Mouse (Mus musculus): Measurements from ENCODE around the gene Tulp4.

DNA sequence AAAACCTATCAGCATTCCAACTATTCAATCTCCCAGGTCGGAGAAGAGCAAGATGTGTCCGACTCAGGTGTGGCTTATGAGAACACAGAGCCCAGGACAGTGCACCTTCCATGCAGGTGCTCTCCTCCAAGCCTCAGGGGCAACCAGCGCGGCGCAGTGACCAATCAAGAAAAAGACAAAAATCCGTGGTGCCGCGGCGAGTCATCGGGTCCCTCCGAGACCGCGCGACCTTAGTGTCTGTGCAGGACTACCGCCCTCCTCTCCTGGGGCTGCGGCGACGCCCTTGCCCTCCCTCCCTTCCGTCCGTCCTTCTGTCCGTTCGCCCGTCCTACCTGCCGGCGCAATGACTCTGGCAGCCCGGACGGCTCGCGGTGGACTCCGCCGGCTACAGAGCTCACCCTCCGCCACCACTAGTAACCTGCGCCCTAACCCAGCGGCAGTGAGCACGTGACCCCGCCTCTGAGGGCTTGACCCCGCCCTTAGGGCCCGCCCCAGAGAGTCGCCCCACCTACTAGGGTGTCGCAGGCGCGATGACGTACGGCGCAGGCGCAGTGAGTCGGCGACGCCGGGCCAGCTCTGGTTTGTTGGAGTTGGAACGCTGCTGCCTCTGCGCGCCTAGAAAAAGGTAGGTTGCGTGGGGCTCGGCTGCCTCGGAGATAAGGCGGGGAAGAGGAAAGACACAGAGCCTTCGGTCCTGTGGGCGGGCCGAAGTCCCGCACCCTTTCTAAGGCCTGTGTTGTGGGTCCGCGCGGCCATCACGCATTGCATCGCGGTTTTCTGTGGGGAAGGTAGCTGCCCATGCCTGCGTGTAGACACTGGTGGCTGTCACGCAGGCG is 26.7 kb upstream of the Tulp4 start, which contains the start of the genes Serac1 and Gtf2h5:
- TF ChIP-seq CTCF (IDR thresholded peaks at IDR 0.05; ENCODE audit: insufficient read depth, low read length), result no peak
- TF ChIP-seq POLR2A (IDR thresholded peaks at IDR 0.05; ENCODE audit: borderline replicate concordance, extremely low read depth, low read depth, low read length), result peak; percentile 88

Measured in lung, adult 2 months (tissue).